Mouse (Mus musculus) B cell, adult 2 months (primary cell): ENCODE results near the gene Rars2.

Experiments used
- DNase-seq, 2 experiments: peaks; one replicate each; pipeline ENCODE4 v3.0.0; 2022

Rars2 gene

DNA sequence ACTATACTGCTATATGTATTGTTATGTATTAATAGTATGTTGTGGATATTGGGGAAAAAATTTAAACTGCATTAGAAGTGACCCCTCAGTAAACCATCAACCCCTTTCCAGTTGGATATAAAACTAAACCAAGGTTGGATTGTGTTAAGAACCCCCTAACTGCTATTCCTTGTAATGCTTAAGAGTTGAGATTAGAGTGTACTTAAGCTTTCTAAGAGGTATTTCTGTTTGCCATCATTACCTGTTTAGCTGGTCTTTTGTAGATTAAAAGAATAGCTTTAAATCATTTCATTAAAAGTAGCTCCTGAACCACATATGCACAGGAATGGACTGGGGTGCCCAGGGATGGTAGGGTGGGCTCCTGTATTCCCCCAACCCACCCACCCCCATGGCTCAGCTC lies 30.0 kb downstream of the Rars2 start:
- no peak for DNase-seq

DNA sequence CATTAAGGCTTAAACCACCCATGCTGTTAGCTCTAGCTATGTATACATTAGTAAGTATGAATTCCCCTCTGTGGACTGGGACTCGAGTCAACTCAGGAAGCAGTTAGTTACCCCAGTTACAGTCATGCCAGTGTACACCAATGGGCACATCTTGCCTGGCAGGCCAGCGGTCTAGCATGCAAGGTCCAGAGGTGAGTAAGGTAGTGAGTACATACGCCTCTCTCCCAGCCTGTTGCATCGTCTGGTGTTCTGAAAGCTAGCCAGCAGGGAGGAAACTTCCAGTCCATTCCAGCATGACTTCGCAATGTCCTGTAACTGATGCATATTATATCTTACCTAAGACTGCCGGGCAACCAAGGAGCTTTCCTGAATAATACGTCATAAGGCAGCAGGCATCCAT lies 38.4 kb downstream of the Rars2 start:
- DNase-seq: peak; percentile 7 to 11

DNA sequence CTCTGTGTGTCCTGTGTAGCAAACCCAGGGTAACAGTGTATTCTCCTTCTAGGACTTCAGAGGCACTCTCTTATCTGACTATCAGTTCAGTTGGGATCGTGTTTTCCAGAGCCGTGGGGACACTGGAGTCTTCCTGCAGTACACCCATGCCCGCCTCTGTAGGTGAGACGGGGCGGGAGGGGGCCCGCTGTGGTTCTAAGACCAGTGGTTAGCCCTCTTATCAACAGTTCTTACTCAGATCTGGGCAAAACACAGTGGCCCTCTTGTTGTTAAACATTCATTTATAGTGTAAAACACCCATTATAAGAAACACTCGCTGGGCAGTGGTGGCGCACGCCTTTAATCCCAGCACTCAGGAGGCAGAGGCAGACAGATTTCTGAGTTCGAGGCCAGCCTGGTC lies 41.3 kb downstream of the Rars2 start:
- DNase-seq: no peak

DNA sequence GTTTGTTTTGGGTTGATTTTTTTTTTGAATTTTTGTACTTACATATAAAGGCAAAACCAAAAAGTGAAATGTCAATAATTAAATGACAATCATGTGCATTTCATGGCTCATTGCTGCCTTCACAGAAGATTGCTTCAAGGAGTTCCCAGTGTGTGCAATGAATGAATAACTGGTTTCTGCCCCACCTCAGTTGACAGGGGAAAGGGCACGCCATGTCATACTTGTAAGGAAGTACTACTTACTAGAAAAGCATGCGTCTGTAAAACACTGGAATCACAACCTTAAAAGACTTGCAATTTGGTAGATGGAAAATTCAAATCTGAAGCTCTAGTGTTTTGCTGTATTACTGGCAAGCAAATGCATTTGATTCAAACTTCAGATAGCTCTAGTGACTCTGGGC lies 44.3 kb downstream of the Rars2 start:
- DNase-seq: no peak

DNA sequence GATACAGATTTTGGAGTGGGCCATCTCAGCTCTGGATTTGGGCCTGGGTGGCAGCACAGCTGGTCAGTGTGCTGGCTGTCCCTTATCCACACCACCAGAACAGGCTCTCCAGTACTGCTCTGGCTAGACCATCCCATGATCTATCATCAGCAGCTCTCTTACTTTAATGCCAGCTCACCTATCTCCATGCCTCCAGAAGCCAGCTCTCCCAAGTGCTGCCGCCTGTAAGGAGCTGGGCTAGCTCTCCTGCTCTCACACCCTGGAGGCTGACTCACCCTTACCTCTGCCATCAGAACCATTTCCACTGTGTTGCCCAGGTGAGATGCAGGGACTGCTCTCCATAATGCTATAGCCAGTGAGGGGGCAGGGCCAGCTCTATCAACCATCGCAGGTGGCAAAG lies 46.8 kb downstream of the Rars2 start:
- DNase-seq: no peak

DNA sequence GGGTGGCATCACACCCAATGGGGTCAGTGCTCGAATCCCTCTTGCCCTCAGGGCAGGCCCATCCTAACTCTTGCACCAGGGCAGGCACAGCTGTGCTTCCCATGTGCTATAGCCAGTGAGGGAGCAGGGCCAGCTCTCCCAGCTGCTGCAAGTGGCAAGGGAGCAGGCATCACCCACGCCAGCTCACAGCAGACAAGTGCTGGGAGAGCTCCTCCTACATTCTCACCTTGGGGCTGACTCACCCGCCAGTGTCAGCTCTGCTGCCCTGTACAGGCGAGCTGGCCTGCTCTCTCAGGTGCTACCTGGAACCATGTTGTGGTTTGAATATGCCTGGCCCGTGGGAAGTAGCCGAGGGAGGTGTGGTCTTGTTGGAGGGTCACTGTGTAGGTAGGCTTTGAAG lies 47.2 kb downstream of the Rars2 start:
- no peak for DNase-seq

DNA sequence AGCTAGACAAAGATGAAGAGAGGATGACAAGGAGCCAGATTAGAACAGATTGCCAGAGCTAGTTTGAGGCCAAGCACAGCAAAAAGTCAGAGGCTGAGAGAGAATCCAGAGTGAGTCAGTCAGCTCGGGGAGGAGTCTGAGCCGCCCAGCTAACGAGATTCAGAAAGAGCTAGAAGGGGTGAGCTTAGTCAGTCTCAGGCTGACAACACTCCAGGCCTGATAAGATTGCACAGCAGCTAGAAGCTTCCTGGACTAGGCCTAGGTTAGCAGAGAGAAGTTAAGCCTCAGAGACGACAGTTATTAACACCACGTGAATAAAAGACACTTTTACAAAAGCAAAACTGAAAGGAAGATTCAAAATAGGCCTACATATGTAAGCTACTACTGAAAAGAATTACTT lies 53.2 kb downstream of the Rars2 start:
- DNase-seq: no peak

DNA sequence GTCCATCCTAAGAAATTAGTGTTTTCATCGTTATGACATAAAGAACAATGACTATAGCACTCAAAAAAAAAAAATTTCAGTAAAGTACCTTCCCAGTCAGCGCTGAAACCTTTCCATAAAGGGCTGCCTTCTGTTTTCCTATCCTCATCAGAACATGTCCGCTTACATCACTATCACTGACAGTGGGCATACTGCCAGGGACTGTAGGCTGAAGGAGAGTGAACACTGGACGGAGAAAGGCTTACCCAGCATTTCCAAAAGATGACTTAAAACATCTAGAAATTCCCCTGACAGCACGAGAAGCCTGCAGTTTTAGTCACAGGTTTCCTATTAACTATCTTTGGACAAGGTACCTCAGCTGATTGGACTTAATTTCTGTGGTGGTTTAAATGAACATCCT lies 59.0 kb downstream of the Rars2 start:
- no peak for DNase-seq

DNA sequence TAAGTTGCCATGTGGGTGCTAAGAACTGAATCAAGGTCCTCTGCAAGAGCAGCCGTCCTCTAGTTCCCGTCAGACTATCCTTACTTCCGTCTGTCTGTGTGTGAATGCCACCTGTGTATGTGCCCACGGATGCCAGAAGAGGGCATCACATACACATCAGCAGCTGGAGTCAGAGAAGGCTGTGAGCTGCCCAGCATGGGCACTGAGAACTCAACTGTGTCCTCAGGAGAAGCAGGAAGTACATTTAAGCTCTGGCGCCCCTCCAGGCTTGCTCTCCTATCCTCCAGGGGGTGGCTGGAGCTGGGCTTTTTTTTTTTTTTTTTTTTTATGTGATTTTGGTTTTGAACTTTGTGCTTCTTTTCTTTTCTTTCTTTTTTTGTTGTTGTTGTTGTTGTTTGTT lies 65.8 kb downstream of the Rars2 start:
- DNase-seq: no peak

DNA sequence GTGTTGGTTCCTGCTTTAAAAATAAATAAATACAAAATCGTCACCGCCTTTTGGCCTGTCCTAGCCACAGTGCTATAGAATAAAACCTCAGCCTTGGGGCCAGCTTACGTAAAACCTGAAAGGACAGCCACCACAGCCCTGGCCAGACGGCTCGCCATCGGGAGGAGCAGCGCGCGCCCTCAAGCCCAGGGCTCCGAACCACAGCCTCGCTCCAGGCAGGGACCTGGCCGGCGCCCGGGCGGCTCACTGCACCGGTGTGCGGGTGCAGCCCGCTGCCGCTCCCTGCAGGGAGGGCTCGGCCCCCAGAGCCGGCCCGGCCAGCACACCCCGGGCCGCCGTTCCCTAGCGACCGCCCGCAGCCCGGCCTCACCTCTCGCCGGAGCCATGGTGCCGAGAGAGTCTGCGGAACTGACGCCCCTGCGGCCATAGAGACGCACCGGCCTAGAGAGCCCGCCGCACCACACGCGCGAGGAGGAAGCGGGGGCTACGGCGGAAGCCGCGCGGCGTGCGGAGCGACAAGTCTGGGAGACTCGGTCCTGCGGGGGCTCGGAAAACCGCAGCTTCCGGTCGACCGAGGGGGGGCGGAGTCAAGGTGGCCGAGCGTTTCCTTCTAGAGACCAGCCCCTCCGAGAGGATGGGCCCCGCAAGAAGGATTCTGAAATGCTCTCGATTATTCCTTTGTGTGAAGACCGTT lies 72.3 kb downstream of the Rars2 start, which contains the start of gene Slc35a1:
Gene Slc35a1, minus strand, starts transcription at position 565 of the 694 bp plus-strand sequence.
- DNase-seq: peak; percentile 93 to 94

DNA sequence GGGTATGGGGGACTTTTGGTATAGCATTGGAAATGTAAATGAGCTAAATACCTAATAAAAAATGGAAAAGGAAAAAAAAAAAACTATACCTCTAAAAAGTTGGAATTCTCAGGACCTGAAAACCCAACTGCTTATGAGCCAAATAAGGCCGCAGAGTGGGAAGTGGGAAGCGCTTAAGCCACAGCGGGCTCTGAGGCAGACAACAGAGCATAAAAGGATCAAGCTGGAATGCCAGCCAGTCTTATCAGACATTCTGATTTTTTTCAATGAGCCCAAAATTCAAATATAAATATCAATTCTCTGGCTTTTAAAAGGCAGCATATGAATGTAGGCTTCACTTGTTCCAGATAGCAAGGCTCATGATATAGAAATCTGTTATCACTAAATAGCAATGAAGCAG lies 73.3 kb downstream of the Rars2 start:
- DNase-seq: no peak

DNA sequence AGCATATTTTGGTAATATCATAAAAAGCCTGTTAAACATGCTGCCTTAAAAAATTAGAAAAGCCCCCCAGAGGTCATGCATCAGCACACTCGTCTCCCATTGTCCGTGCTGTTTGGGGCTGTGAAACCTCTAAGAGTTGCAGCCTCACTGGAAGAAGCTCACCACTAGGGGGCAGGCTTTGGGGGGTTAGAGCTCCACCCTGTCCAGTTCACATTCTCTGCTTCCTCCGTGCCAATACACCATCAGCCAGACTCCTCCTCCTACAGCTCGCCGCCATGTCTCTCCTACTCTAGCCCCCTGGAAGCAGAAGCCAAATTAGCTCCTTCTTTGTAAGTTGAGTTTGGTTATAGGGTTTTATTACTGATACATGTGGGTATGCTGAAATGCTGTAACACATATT lies 86.8 kb downstream of the Rars2 start:
- DNase-seq: peak; percentile 78

DNA sequence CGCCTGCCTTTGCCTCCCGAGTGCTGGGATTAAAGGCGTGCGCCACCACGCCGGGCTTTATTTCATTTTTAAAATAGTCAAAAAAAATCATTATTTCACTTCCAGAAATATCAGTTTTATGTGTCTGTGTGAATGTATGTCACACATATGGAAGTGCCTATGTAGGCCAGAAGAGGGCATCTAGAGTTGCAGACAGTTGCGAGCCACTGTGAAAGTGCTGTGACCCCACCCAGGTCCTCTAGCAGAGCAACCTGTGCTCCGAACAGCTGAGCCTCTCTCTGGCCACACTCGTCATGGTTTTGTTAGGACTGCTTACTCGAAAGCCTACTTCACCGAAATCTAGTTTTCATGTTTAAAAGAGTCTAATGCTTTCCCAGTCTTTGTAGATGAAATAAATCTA lies 87.5 kb downstream of the Rars2 start:
- no peak for DNase-seq

DNA sequence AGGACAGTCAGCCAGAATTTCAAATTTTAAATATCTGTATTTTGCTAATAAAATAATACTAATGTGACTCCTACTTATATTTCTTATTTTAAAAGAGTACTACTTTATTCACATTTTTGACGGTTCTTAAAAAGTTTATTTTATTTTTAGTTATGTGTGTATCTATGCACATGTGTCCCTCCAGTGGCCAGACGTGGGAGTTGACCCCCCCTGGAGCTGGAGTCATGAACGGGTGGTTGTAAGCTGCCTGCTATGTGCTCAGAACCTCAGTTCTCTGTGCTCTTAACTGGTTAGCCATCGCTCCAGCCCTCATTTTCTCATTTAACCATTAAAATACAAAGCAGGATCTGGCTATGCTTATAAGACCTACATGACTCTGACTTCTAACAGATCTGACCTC lies 88.3 kb downstream of the Rars2 start:
- peak; percentile 13 to 14 for DNase-seq

DNA sequence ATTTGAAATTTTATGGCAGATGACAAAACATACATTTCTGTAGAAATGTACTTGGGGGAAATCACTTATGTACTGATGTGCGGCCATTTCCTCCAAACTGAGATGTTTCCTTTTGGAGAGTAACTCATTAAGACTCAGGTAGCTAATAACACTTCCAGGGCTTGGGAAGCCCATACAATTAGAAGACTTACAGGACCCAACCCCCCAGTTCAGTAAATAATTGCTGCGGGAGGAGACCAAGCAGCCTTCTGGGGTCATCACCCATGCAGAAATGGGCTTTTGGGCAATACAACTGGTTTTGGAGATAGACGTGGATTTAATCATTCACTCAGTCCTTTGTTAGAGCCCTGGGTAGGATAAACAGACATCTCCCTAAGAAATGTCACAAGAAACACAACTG lies 92.5 kb downstream of the Rars2 start:
- no peak for DNase-seq

DNA sequence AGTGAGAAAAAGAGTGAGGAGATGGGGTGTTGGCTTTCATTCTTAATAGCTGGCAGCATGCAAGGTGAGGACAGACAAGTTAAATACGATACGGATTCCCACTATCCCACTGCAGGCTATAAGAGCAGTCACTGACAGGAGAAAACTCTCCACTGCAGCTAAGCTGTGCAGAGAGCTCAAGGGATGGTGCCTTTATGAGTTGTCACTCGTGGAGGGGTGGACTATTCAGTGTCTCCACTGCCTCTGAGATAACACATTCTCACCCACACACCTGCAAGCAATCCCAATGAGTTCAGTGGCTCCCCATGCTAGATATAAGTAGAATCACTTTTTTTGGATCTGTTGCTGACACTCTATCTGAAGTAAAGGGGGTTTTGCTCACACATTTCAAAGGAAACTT lies 93.4 kb downstream of the Rars2 start:
- no peak for DNase-seq
